Mouse (Mus musculus) megakaryocyte, embryonic 14.5 days (primary cell): ENCODE measurements around the gene Fam219a.

Source experiments
- FLI1 ChIP-seq: IDR thresholded peaks from 2 replicates; pipeline ENCODE4 v1.6.1; 2012; ENCODE audit warnings: low read length, inconsistent platforms, mixed read lengths
- GATA1 ChIP-seq: IDR thresholded peaks from 3 replicates; pipeline ENCODE4 v1.6.1; 2012; ENCODE audit warnings: mixed read lengths, low read length, inconsistent platforms, borderline replicate concordance

- TF ChIP-seq GATA1 (no peak), FLI1 (no peak)
These were observed 42.8 kb downstream of the Fam219a start for GRCm38 (mm10) chr4:41526553-41526952.
